In the genomic region with DNA sequence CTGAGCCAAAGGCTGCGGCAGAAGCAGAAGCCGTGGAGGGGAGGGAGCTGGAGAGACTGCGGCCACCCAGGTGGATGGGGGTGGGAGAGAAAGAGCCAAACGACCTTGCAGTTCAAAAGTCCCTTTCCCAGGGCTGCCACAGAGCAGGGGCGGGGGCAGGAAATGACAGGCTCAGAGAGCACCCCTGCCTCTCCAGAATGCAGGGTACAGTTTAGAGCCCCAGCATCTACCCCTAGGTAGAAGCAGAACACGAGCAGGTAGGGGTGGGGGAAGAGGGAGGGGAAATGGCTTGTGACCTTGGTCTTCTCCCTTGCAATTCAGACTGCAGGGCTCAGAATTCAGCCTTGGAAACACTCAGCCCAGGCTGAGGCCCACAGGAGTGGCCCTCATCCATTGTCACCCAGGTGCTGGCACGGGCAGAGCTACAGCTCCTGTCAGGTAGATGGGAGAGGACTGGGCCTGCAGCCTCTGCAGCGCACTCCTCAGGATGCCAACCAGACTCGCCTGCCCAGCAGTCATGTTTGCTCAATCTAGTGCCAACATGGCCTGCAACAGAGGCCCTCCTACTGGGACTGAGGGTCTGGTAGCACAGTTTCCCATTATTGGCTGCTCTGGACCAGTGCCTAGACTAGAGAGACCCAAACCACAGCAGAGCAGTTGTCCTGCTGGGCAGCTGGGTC, we compare ENCODE assay signal across 9 mouse cellular contexts. TPM values are rescaled to one million over a fixed set of nuclear protein-coding genes. Genes with fewer than 3 reads are reported as not detected.
DNase-seq lines count a peak whose midpoint lies in the region; ATAC-seq and TF ChIP-seq lines count a peak whose summit lies in the region.
"Had no signal": no experiment of that assay in that cellular context is flagged by ENCODE, and none has a peak within 500 bp of the region (broad histone marks: within the 10 kb centered on the region; RNA-seq: fewer than 3 reads in every experiment).

No protein-coding gene starts in this region.

- H3K4me2 ChIP-seq in midbrain, embryonic 14.5 days (ENCODE audit: low read length), result no peak overlapping the region
- no peak overlapping the region for H3K4me2 ChIP-seq in midbrain, embryonic 13.5 days (replicated peaks)
- no peak overlapping the region for H3K4me2 ChIP-seq in midbrain, postnatal 0 days (ENCODE audit: low read depth, low read length, poor library complexity, severe bottlenecking)

- H3K9ac ChIP-seq in midbrain, embryonic 14.5 days (replicated peaks; ENCODE audit: low read length), result peak overlapping the region; percentile 29; the same call in 1 of the 2 replicates
- no peak overlapping the region; the same call in 1 of the 2 replicates for H3K9ac ChIP-seq in midbrain, embryonic 13.5 days (replicated peaks)
- H3K9ac ChIP-seq in midbrain, postnatal 0 days (replicated peaks; ENCODE audit: low read length, poor library complexity, severe bottlenecking), result no peak overlapping the region

- no peak for ATAC-seq in midbrain, embryonic 14.5 days (ENCODE audit: low FRiP score, low TSS enrichment)
- ATAC-seq in midbrain, embryonic 13.5 days, result no peak
- no peak for ATAC-seq in midbrain, postnatal 0 days (ENCODE audit: low FRiP score)

- H3K9me3 ChIP-seq in midbrain, embryonic 14.5 days (ENCODE audit: control insufficient read depth, low read length), result no peaks in the 10 kb centered on the region
- no peaks in the 10 kb centered on the region for H3K9me3 ChIP-seq in midbrain, embryonic 13.5 days
- H3K9me3 ChIP-seq in midbrain, postnatal 0 days (ENCODE audit: low read length), result no peaks in the 10 kb centered on the region

- peaks cover 23% of the 10 kb centered on the region for H3K4me1 ChIP-seq in midbrain, embryonic 14.5 days (ENCODE audit: control insufficient read depth, insufficient read depth, low read length)
- H3K4me1 ChIP-seq in midbrain, embryonic 13.5 days (replicated peaks), result peaks cover 27% of the 10 kb centered on the region
- peaks cover 9% of the 10 kb centered on the region for H3K4me1 ChIP-seq in embryonic fibroblast, embryonic 13.5 days (ENCODE audit: control insufficient read depth, insufficient read depth, low read length)
- peaks cover 43% of the 10 kb centered on the region for H3K4me1 ChIP-seq in kidney, adult 2 months (ENCODE audit: control insufficient read depth, insufficient read depth, low read length)
- H3K4me1 ChIP-seq in midbrain, postnatal 0 days (ENCODE audit: insufficient read depth, low read length), result peaks cover 6% of the 10 kb centered on the region; the same call in 1 of the 2 replicates

- H3K36me3 ChIP-seq in midbrain, embryonic 14.5 days (ENCODE audit: control insufficient read depth, insufficient read depth, low read length), result no peaks in the 10 kb centered on the region
- no peaks in the 10 kb centered on the region for H3K36me3 ChIP-seq in midbrain, embryonic 13.5 days
- H3K36me3 ChIP-seq in kidney, adult 2 months (ENCODE audit: control insufficient read depth, insufficient read depth, low read length), result peaks cover 3% of the 10 kb centered on the region; the same call in 1 of the 2 replicates
- H3K36me3 ChIP-seq in midbrain, postnatal 0 days (ENCODE audit: insufficient read depth, low read length), result no peaks in the 10 kb centered on the region

- no peak overlapping the region for H3K27ac ChIP-seq in midbrain, embryonic 14.5 days (replicated peaks; ENCODE audit: low read depth, low read length)
- no peak overlapping the region for H3K27ac ChIP-seq in midbrain, embryonic 13.5 days
- H3K27ac ChIP-seq in embryonic fibroblast, embryonic 13.5 days (ENCODE audit: insufficient read depth, low read length), result peak overlapping the region; percentile 92; the same call in 1 of the 2 replicates
- peak overlapping the region; percentile 54 for H3K27ac ChIP-seq in kidney, adult 2 months (ENCODE audit: insufficient read depth, low read depth, low read length)
- no peak overlapping the region for H3K27ac ChIP-seq in midbrain, postnatal 0 days (ENCODE audit: low read depth, low read length)

- no peak overlapping the region for H3K4me3 ChIP-seq in midbrain, embryonic 14.5 days (replicated peaks; ENCODE audit: low read depth, low read length)
- no peak overlapping the region for H3K4me3 ChIP-seq in midbrain, embryonic 13.5 days (replicated peaks)
- no peak overlapping the region for H3K4me3 ChIP-seq in embryonic fibroblast, embryonic 13.5 days (ENCODE audit: insufficient read depth, low read length)
- H3K4me3 ChIP-seq in kidney, adult 2 months (ENCODE audit: insufficient read depth, low read depth, low read length), result no peak overlapping the region
- H3K4me3 ChIP-seq in midbrain, postnatal 0 days (ENCODE audit: low read depth, low read length), result no peak overlapping the region
- H3K4me3 ChIP-seq: myocyte had no signal

- TF ChIP-seq CTCF in embryonic fibroblast, embryonic 13.5 days (IDR thresholded peaks at IDR 0.05; ENCODE audit: borderline replicate concordance, insufficient read depth, low read length), result no peak
- TF ChIP-seq CTCF in kidney, adult 2 months (conservative IDR thresholded peaks at IDR 0.05; ENCODE audit: insufficient read depth, insufficient read length, low read depth, low read length), result no peak
- TF ChIP-seq CTCF in midbrain, postnatal 0 days (IDR thresholded peaks at IDR 0.05), result no peak

- H3K27me3 ChIP-seq in midbrain, embryonic 14.5 days (ENCODE audit: control insufficient read depth, insufficient read depth, low read length), result no peaks in the 10 kb centered on the region
- peaks cover 16% of the 10 kb centered on the region for H3K27me3 ChIP-seq in midbrain, embryonic 13.5 days
- no peaks in the 10 kb centered on the region for H3K27me3 ChIP-seq in kidney, adult 2 months (replicated peaks; ENCODE audit: control insufficient read depth, insufficient read depth, low read length)
- H3K27me3 ChIP-seq in midbrain, postnatal 0 days (ENCODE audit: insufficient read depth, low read length), result no peaks in the 10 kb centered on the region; the same call in 1 of the 2 replicates

- no peak for DNase-seq in midbrain, embryonic 14.5 days
- DNase-seq in kidney, adult 2 months, result peak; percentile 79
- peak; percentile 39 for DNase-seq in midbrain, postnatal 0 days (ENCODE audit: low spot score)
- DNase-seq in spleen, postnatal 4 days (ENCODE audit: low spot score in 2 of 2), result no peak
- no peak for DNase-seq in ovary, postnatal 10 days (ENCODE audit: low spot score)
- no peak for DNase-seq in left cerebral cortex, postnatal 10 days (ENCODE audit: extremely low spot score in 1 of 2, low spot score in 2 of 2)

- 31% methylated on average over 9 of the region's 9 CpGs for WGBS in midbrain, embryonic 14.5 days
- 32% methylated on average over 9 of the region's 9 CpGs for whole genome bisulfite sequencing in midbrain, embryonic 13.5 days
- 31% methylated on average over 9 of the region's 9 CpGs for WGBS in kidney, adult 2 months
- WGBS in midbrain, postnatal 0 days, result 39% methylated on average over 9 of the region's 9 CpGs

- intact Hi-C loops in left cerebral cortex, postnatal 10 days (cut with DNase I), result no loop called here

- no peak for TF ChIP-seq POLR2A in embryonic fibroblast, embryonic 13.5 days (IDR thresholded peaks at IDR 0.05; ENCODE audit: low read depth, low read length)
- TF ChIP-seq POLR2A in kidney, adult 2 months (IDR thresholded peaks at IDR 0.05; ENCODE audit: low read depth, low read length), result no peak

RNA-seq across cellular contexts. Expression of a gene that starts 17.7 kb away (rescaled TPM):
- polyA plus RNA-seq in midbrain, embryonic 14.5 days (2014; fragmentation: Nextera tagmentation; extraction: Ambion mirVana), result 1.5 and 1.7 TPM in 2 replicates
- polyA plus RNA-seq in midbrain, embryonic 13.5 days (2015; fragmentation: Nextera tagmentation; extraction: Ambion mirVana), result 1.7 and 1.9 TPM in 2 replicates
- polyA plus RNA-seq in embryonic fibroblast, embryonic 13.5 days (2011; ENCODE audit: insufficient read length, low read depth, missing spikeins), result 59.2 and 64.8 TPM in 2 replicates
- polyA plus RNA-seq in kidney, adult 2 months (2012; rRNA removed), result 137 and 161 TPM in 2 replicates
- total RNA-seq in midbrain, postnatal 0 days (2014; rRNA removed), result 12.6 and 13.6 TPM in 2 replicates
- 3.2 and 3.7 TPM in 2 replicates for polyA plus RNA-seq in midbrain, postnatal 0 days (2015; fragmentation: Nextera tagmentation; extraction: Ambion mirVana)
- 10 to 100 TPM; 13.7 to 17.0 TPM for total RNA-seq in left cerebral cortex, postnatal 10 days (2021)

RNA-seq across cellular contexts. Expression of a gene that starts 36.3 kb away (rescaled TPM):
- 3.3 and 4.2 TPM in 2 replicates for polyA plus RNA-seq in midbrain, embryonic 14.5 days (2014; fragmentation: Nextera tagmentation; extraction: Ambion mirVana)
- polyA plus RNA-seq in midbrain, embryonic 13.5 days (2015; fragmentation: Nextera tagmentation; extraction: Ambion mirVana), result 4.0 and 4.8 TPM in 2 replicates
- polyA plus RNA-seq in embryonic fibroblast, embryonic 13.5 days (2011; ENCODE audit: insufficient read length, low read depth, missing spikeins), result 36.4 and 40.9 TPM in 2 replicates
- 6.5 and 6.7 TPM in 2 replicates for polyA plus RNA-seq in kidney, adult 2 months (2012; rRNA removed)
- total RNA-seq in midbrain, postnatal 0 days (2014; rRNA removed), result 6.2 and 13.6 TPM in 2 replicates
- 4.4 and 4.7 TPM in 2 replicates for polyA plus RNA-seq in midbrain, postnatal 0 days (2015; fragmentation: Nextera tagmentation; extraction: Ambion mirVana)
- 10 to 100 TPM; 16.5 to 22.0 TPM for total RNA-seq in left cerebral cortex, postnatal 10 days (2021)

Comparison
In these comparisons a context has a peak if more than half of its experiments do, and no peak if none do; other contexts are left out.
1. DNase-seq: peak in kidney, adult 2 months (single experiment) and midbrain, postnatal 0 days (single experiment); none in midbrain, embryonic 14.5 days (single experiment), spleen, postnatal 4 days (0 of 2), ovary, postnatal 10 days (single experiment) and left cerebral cortex, postnatal 10 days (0 of 2).
2. H3K27ac ChIP-seq: peak in embryonic fibroblast, embryonic 13.5 days (single experiment) and kidney, adult 2 months (single experiment); none in midbrain, embryonic 14.5 days (single experiment), midbrain, embryonic 13.5 days (single experiment) and midbrain, postnatal 0 days (single experiment).
3. RNA of a gene that starts 17.7 kb away (polyA plus RNA-seq): 137 to 161 TPM in kidney, adult 2 months and 59.2 to 64.8 TPM in embryonic fibroblast, embryonic 13.5 days; 3.2 to 3.7 TPM in midbrain, postnatal 0 days, 1.7 to 1.9 TPM in midbrain, embryonic 13.5 days and 1.5 to 1.7 TPM in midbrain, embryonic 14.5 days; every median in the first group is over 10 times any median in the second.